Mouse (Mus musculus): ENCODE measurements around the gene St3gal4. TPM values are rescaled to one million over a fixed set of nuclear protein-coding genes. Genes with fewer than 3 reads are reported as not detected.

St3gal4 gene
- total and polyA plus RNA-seq, 2 experiments: 26.5 to 74.6 TPM

GRCm38 (mm10) chr9:35116391-35117381, 2.4 kb downstream of the St3gal4 start:
- peak overlapping the region; percentile 95 for H3K27ac ChIP-seq (replicated peaks; ENCODE audit: insufficient read depth, low read depth, low read length)
- peak; percentile 79 for DNase-seq (ENCODE audit: extremely low read depth, low read depth, low spot score)
- peaks cover 33% of the 10 kb centered on the region for H3K4me1 ChIP-seq (ENCODE audit: control insufficient read depth, insufficient read depth, low read length)
- no peaks in the 10 kb centered on the region for H3K36me3 ChIP-seq (ENCODE audit: control insufficient read depth, insufficient read depth, low read length)
- H3K27me3 ChIP-seq (ENCODE audit: control insufficient read depth, insufficient read depth, low read length): no peaks in the 10 kb centered on the region
- WGBS: 1% methylated on average over 81 of the region's 84 CpGs
- peak overlapping the region; percentile 95 for H3K9ac ChIP-seq (ENCODE audit: low read depth, low read length)
- TF ChIP-seq CTCF (IDR thresholded peaks at IDR 0.05; ENCODE audit: low read depth, low read length) (no peak), POLR2A (IDR thresholded peaks at IDR 0.05; ENCODE audit: extremely low read depth, insufficient read depth, low read length) (peak; percentile 83)
- peak overlapping the region; percentile 86 for H3K4me3 ChIP-seq (ENCODE audit: insufficient read depth, low read depth, low read length)
- H3K79me2 ChIP-seq (ENCODE audit: control insufficient read depth, insufficient read depth, low read length): peaks cover 41% of the 10 kb centered on the region; the same call in 1 of the 2 replicates

GRCm38 (mm10) chr9:35115804-35116203, 3.3 kb downstream of the St3gal4 start:
- peaks cover 47% of the 10 kb centered on the region; the same call in 1 of the 2 replicates for H3K79me2 ChIP-seq (ENCODE audit: control insufficient read depth, insufficient read depth, low read length)
- peaks cover 34% of the 10 kb centered on the region for H3K4me1 ChIP-seq (ENCODE audit: control insufficient read depth, insufficient read depth, low read length)
- 2% methylated on average over 4 of the region's 4 CpGs for WGBS
- H3K9ac ChIP-seq (ENCODE audit: low read depth, low read length): peak overlapping the region; percentile 90
- no peak for DNase-seq (ENCODE audit: extremely low read depth, low read depth, low spot score)
- TF ChIP-seq POLR2A (IDR thresholded peaks at IDR 0.05; ENCODE audit: extremely low read depth, insufficient read depth, low read length): no peak
- TF ChIP-seq CTCF (IDR thresholded peaks at IDR 0.05; ENCODE audit: low read depth, low read length): no peak
- peak overlapping the region; percentile 75 for H3K4me3 ChIP-seq (ENCODE audit: insufficient read depth, low read depth, low read length)
- H3K27me3 ChIP-seq (ENCODE audit: control insufficient read depth, insufficient read depth, low read length): no peaks in the 10 kb centered on the region
- no peaks in the 10 kb centered on the region for H3K36me3 ChIP-seq (ENCODE audit: control insufficient read depth, insufficient read depth, low read length)
- H3K27ac ChIP-seq (replicated peaks; ENCODE audit: insufficient read depth, low read depth, low read length): peak overlapping the region; percentile 86

- H3K4me1 ChIP-seq (ENCODE audit: control insufficient read depth, insufficient read depth, low read length): peaks cover 36% of the 10 kb centered on the region
- 22% methylated on average over 4 of the region's 4 CpGs for WGBS
Observed at GRCm38 (mm10) chr9:35115299-35115698, 3.8 kb downstream of the St3gal4 start.

GRCm38 (mm10) chr9:35114234-35114633, 4.8 kb downstream of the St3gal4 start:
- H3K27ac ChIP-seq (replicated peaks; ENCODE audit: insufficient read depth, low read depth, low read length): peak overlapping the region; percentile 25
- DNase-seq (ENCODE audit: extremely low read depth, low read depth, low spot score): no peak
- H3K9ac ChIP-seq (ENCODE audit: low read depth, low read length): peak overlapping the region; percentile 33; the same call in 1 of the 2 replicates
- peaks cover 46% of the 10 kb centered on the region for H3K4me1 ChIP-seq (ENCODE audit: control insufficient read depth, insufficient read depth, low read length)
- H3K36me3 ChIP-seq (ENCODE audit: control insufficient read depth, insufficient read depth, low read length): no peaks in the 10 kb centered on the region
- H3K4me3 ChIP-seq (ENCODE audit: insufficient read depth, low read depth, low read length): no peak overlapping the region
- 57% methylated on average over 3 of the region's 3 CpGs for WGBS
- no peaks in the 10 kb centered on the region for H3K27me3 ChIP-seq (ENCODE audit: control insufficient read depth, insufficient read depth, low read length)
- no peak for TF ChIP-seq POLR2A (IDR thresholded peaks at IDR 0.05; ENCODE audit: extremely low read depth, insufficient read depth, low read length)
- no peak for TF ChIP-seq CTCF (IDR thresholded peaks at IDR 0.05; ENCODE audit: low read depth, low read length)
- peaks cover 60% of the 10 kb centered on the region; the same call in 1 of the 2 replicates for H3K79me2 ChIP-seq (ENCODE audit: control insufficient read depth, insufficient read depth, low read length)

More at GRCm38 (mm10) chr9:35115299-35115698, 3.8 kb downstream of the St3gal4 start:
- H3K27me3 ChIP-seq (ENCODE audit: control insufficient read depth, insufficient read depth, low read length): no peaks in the 10 kb centered on the region
- H3K9ac ChIP-seq (ENCODE audit: low read depth, low read length): peak overlapping the region; percentile 90
- H3K27ac ChIP-seq (replicated peaks; ENCODE audit: insufficient read depth, low read depth, low read length): peak overlapping the region; percentile 86
- TF ChIP-seq POLR2A (IDR thresholded peaks at IDR 0.05; ENCODE audit: extremely low read depth, insufficient read depth, low read length) (no peak), CTCF (IDR thresholded peaks at IDR 0.05; ENCODE audit: low read depth, low read length) (no peak)
- DNase-seq (ENCODE audit: extremely low read depth, low read depth, low spot score): no peak
- H3K36me3 ChIP-seq (ENCODE audit: control insufficient read depth, insufficient read depth, low read length): no peaks in the 10 kb centered on the region
- peak overlapping the region; percentile 75 for H3K4me3 ChIP-seq (ENCODE audit: insufficient read depth, low read depth, low read length)
- H3K79me2 ChIP-seq (ENCODE audit: control insufficient read depth, insufficient read depth, low read length): peaks cover 50% of the 10 kb centered on the region; the same call in 1 of the 2 replicates

- WGBS: 43% methylated on average over 19 of the region's 19 CpGs
- DNase-seq (ENCODE audit: extremely low read depth, low read depth, low spot score): no peak
- Histone ChIP-seq H3K4me3 (ENCODE audit: insufficient read depth, low read depth, low read length) (no peak overlapping the region), H3K27me3 (ENCODE audit: control insufficient read depth, insufficient read depth, low read length) (no peaks in the 10 kb centered on the region), H3K27ac (replicated peaks; ENCODE audit: insufficient read depth, low read depth, low read length) (peak overlapping the region; percentile 22), H3K9ac (ENCODE audit: low read depth, low read length) (peak overlapping the region; percentile 32), H3K36me3 (ENCODE audit: control insufficient read depth, insufficient read depth, low read length) (no peaks in the 10 kb centered on the region), H3K4me1 (ENCODE audit: control insufficient read depth, insufficient read depth, low read length) (peaks cover 58% of the 10 kb centered on the region), H3K79me2 (ENCODE audit: control insufficient read depth, insufficient read depth, low read length) (peaks cover 73% of the 10 kb centered on the region; the same call in 1 of the 2 replicates)
- TF ChIP-seq POLR2A (IDR thresholded peaks at IDR 0.05; ENCODE audit: extremely low read depth, insufficient read depth, low read length) (no peak), CTCF (IDR thresholded peaks at IDR 0.05; ENCODE audit: low read depth, low read length) (no peak)
Observed at GRCm38 (mm10) chr9:35111941-35112595, 7.0 kb downstream of the St3gal4 start.

Measured in liver, adult 2 months (tissue).